Comparison of ENCODE assay signal across 13 mouse cellular contexts in genomic region chr1:132372354-132372753, GRCm38 (mm10). TPM values are rescaled to one million over a fixed set of nuclear protein-coding genes. Genes with fewer than 3 reads are reported as not detected.
DNase-seq lines count a peak whose midpoint lies in the region; ATAC-seq lines count a peak whose summit lies in the region.
"Had no signal": no experiment of that assay in that cellular context is flagged by ENCODE, and none has a peak within 500 bp of the region (broad histone marks: within the 10 kb centered on the region; RNA-seq: fewer than 3 reads in every experiment).

No protein-coding gene starts in this region.

- 81% methylated on average over 5 of the region's 5 CpGs for WGBS in heart, embryonic 10.5 days
- 87% methylated on average over 5 of the region's 5 CpGs for WGBS in liver, embryonic 11.5 days
- 87% methylated on average over 5 of the region's 5 CpGs for WGBS in liver, embryonic 12.5 days (ENCODE audit: insufficient replicate concordance)
- WGBS in stomach, embryonic 16.5 days, result 76% methylated on average over 5 of the region's 5 CpGs

- intact Hi-C loops in heart, postnatal 36 days (cut with DNase I), result no loop called here

- no peak for DNase-seq in heart, embryonic 10.5 days (ENCODE audit: low spot score)
- no peak for DNase-seq in heart, postnatal 36 days
- DNase-seq in liver, embryonic 11.5 days (ENCODE audit: low spot score), result no peak
- DNase-seq in liver, result no peak
- no peak for DNase-seq in urinary bladder, postnatal 14 days (ENCODE audit: low spot score)
- no peak for DNase-seq in cerebellum, postnatal 25 days
- DNase-seq: adrenal gland, adult 8-10 months; cerebellum, adult 9-10 months; lung, postnatal 14 days had no signal

- no peak overlapping the region for H3K4me3 ChIP-seq in heart, embryonic 10.5 days
- H3K4me3 ChIP-seq in liver, embryonic 11.5 days (ENCODE audit: low read depth, low read length), result no peak overlapping the region
- no peak overlapping the region for H3K4me3 ChIP-seq in liver, embryonic 12.5 days
- no peak overlapping the region for H3K4me3 ChIP-seq in stomach, embryonic 16.5 days (replicated peaks; ENCODE audit: low read length)

- peaks cover 72% of the 10 kb centered on the region for H3K4me1 ChIP-seq in heart, embryonic 10.5 days
- H3K4me1 ChIP-seq in liver, embryonic 11.5 days (replicated peaks; ENCODE audit: control insufficient read depth, insufficient read depth, low read length), result peaks cover 81% of the 10 kb centered on the region
- peaks cover 96% of the 10 kb centered on the region for H3K4me1 ChIP-seq in liver, embryonic 12.5 days
- peaks cover 62% of the 10 kb centered on the region for H3K4me1 ChIP-seq in stomach, embryonic 16.5 days (ENCODE audit: control insufficient read depth, insufficient read depth, low read length)

- peak overlapping the region; percentile 81 for H3K27ac ChIP-seq in heart, embryonic 10.5 days
- H3K27ac ChIP-seq in liver, embryonic 11.5 days (ENCODE audit: low read depth, low read length), result peak overlapping the region; percentile 45
- H3K27ac ChIP-seq in liver, embryonic 12.5 days, result peak overlapping the region; percentile 95
- peak overlapping the region; percentile 0; the same call in 1 of the 2 replicates for H3K27ac ChIP-seq in stomach, embryonic 16.5 days (ENCODE audit: low read length)
- H3K27ac ChIP-seq: kidney, postnatal 0 days had no signal

- H3K9me3 ChIP-seq in heart, embryonic 10.5 days, result no peaks in the 10 kb centered on the region
- H3K9me3 ChIP-seq in liver, embryonic 11.5 days (ENCODE audit: control insufficient read depth, low read length), result no peaks in the 10 kb centered on the region
- no peaks in the 10 kb centered on the region for H3K9me3 ChIP-seq in liver, embryonic 12.5 days (replicated peaks)
- no peaks in the 10 kb centered on the region for H3K9me3 ChIP-seq in stomach, embryonic 16.5 days (replicated peaks; ENCODE audit: control insufficient read depth, low read length)

- H3K9ac ChIP-seq in liver, embryonic 11.5 days (ENCODE audit: low read depth, low read length), result peak overlapping the region; percentile 51; the same call in 1 of the 2 replicates
- peak overlapping the region; percentile 39 for H3K9ac ChIP-seq in liver, embryonic 12.5 days
- no peak overlapping the region for H3K9ac ChIP-seq in stomach, embryonic 16.5 days (ENCODE audit: low read length)

- no peaks in the 10 kb centered on the region for H3K27me3 ChIP-seq in heart, embryonic 10.5 days (ENCODE audit: insufficient read depth, poor library complexity, severe bottlenecking)
- no peaks in the 10 kb centered on the region for H3K27me3 ChIP-seq in liver, embryonic 11.5 days (replicated peaks; ENCODE audit: control insufficient read depth, insufficient read depth, low read length)
- H3K27me3 ChIP-seq in liver, embryonic 12.5 days (replicated peaks), result no peaks in the 10 kb centered on the region
- H3K27me3 ChIP-seq in stomach, embryonic 16.5 days (ENCODE audit: control insufficient read depth, insufficient read depth, low read length), result no peaks in the 10 kb centered on the region
- H3K27me3 ChIP-seq: Patski had no signal

- ATAC-seq in liver, embryonic 11.5 days (replicated peaks; ENCODE audit: low FRiP score), result no peak
- no peak for ATAC-seq in liver, embryonic 12.5 days
- no peak for ATAC-seq in stomach, embryonic 16.5 days (ENCODE audit: insufficient read depth, low FRiP score)
- ATAC-seq: Patski had no signal

- peaks cover 3% of the 10 kb centered on the region; the same call in 1 of the 2 replicates for H3K36me3 ChIP-seq in heart, embryonic 10.5 days
- peaks cover 8% of the 10 kb centered on the region; the same call in 1 of the 2 replicates for H3K36me3 ChIP-seq in liver, embryonic 11.5 days (ENCODE audit: control insufficient read depth, insufficient read depth, low read length)
- peaks cover 81% of the 10 kb centered on the region for H3K36me3 ChIP-seq in liver, embryonic 12.5 days
- H3K36me3 ChIP-seq in stomach, embryonic 16.5 days (ENCODE audit: control insufficient read depth, insufficient read depth, low read length), result no peaks in the 10 kb centered on the region

- no peak overlapping the region for H3K4me2 ChIP-seq in liver, embryonic 11.5 days
- H3K4me2 ChIP-seq in liver, embryonic 12.5 days, result peak overlapping the region; percentile 73; the same call in 1 of the 2 replicates
- H3K4me2 ChIP-seq in stomach, embryonic 16.5 days (ENCODE audit: low read depth, low read length), result no peak overlapping the region

RNA-seq across cellular contexts. Expression of gene Tmcc2, which starts 18.7 kb away (rescaled TPM):
- polyA plus RNA-seq in heart, embryonic 10.5 days (2016; fragmentation: Nextera tagmentation; extraction: Ambion mirVana), result 10.1 and 12.6 TPM in 2 replicates
- 10 to 100 TPM; 18.2 to 19.7 TPM for total RNA-seq in heart, postnatal 36 days (2021)
- polyA plus RNA-seq in liver, embryonic 11.5 days (2014; fragmentation: Nextera tagmentation; extraction: Ambion mirVana), result 24.6 and 28.1 TPM in 2 replicates
- polyA plus RNA-seq in liver, embryonic 12.5 days (2016; fragmentation: Nextera tagmentation; extraction: Ambion mirVana), result 342 and 350 TPM in 2 replicates
- 25.5 and 28.3 TPM in 2 replicates for polyA plus RNA-seq in stomach, embryonic 16.5 days (2015; fragmentation: Nextera tagmentation; extraction: Ambion mirVana)

RNA-seq across cellular contexts. Expression of gene Dstyk, which starts 45.0 kb away (rescaled TPM):
- polyA plus RNA-seq in heart, embryonic 10.5 days (2016; fragmentation: Nextera tagmentation; extraction: Ambion mirVana), result 10.6 and 10.8 TPM in 2 replicates
- total RNA-seq in heart, postnatal 36 days (2021), result 10 to 100 TPM; 16.6 to 17.0 TPM
- 7.2 TPM in 2 replicates for polyA plus RNA-seq in liver, embryonic 11.5 days (2014; fragmentation: Nextera tagmentation; extraction: Ambion mirVana)
- polyA plus RNA-seq in liver, embryonic 12.5 days (2016; fragmentation: Nextera tagmentation; extraction: Ambion mirVana), result 5.8 and 6.6 TPM in 2 replicates
- polyA plus RNA-seq in stomach, embryonic 16.5 days (2015; fragmentation: Nextera tagmentation; extraction: Ambion mirVana), result 11.6 and 12.3 TPM in 2 replicates

RNA-seq across cellular contexts. Expression of gene Nuak2, which starts 56.4 kb away (rescaled TPM):
- 3.0 and 3.4 TPM in 2 replicates for polyA plus RNA-seq in heart, embryonic 10.5 days (2016; fragmentation: Nextera tagmentation; extraction: Ambion mirVana)
- 1 to 10 TPM; 3.7 to 3.8 TPM for total RNA-seq in heart, postnatal 36 days (2021)
- polyA plus RNA-seq in liver, embryonic 11.5 days (2014; fragmentation: Nextera tagmentation; extraction: Ambion mirVana), result 1.2 and 2.0 TPM in 2 replicates
- 1.3 and 1.7 TPM in 2 replicates for polyA plus RNA-seq in liver, embryonic 12.5 days (2016; fragmentation: Nextera tagmentation; extraction: Ambion mirVana)
- polyA plus RNA-seq in stomach, embryonic 16.5 days (2015; fragmentation: Nextera tagmentation; extraction: Ambion mirVana), result 6.8 and 6.9 TPM in 2 replicates

Comparison
In these comparisons a context has a peak if more than half of its experiments do, and no peak if none do; other contexts are left out.
1. RNA of gene Tmcc2, which starts 18.7 kb away (polyA plus RNA-seq): 342 to 350 TPM in liver, embryonic 12.5 days; 25.5 to 28.3 TPM in stomach, embryonic 16.5 days, 24.6 to 28.1 TPM in liver, embryonic 11.5 days and 10.1 to 12.6 TPM in heart, embryonic 10.5 days; every median in the first group is over 10 times any median in the second.
2. H3K27ac ChIP-seq: peak in every context shown above with its lines; median percentile 95 in liver, embryonic 12.5 days; 81 in heart, embryonic 10.5 days; 45 in liver, embryonic 11.5 days; 0 in stomach, embryonic 16.5 days.